Mouse (Mus musculus) forebrain, embryonic 16.5 days (tissue): ENCODE results near the gene Spg20. TPM values are rescaled to one million over a fixed set of nuclear protein-coding genes. Genes with fewer than 3 reads are reported as not detected.

Experiments used
- ATAC-seq: fragments of 200-750 bp; cut with Nextera tagmentation; 2 replicates; pipeline ENCODE4 v1.8.0; 2017; ENCODE audit warnings: mild to moderate bottlenecking, moderate library complexity
- H3K27ac ChIP-seq: fragments of 300-500 bp; sonication (generic); 2 replicates; pipeline ENCODE4 v1.5.1; 2014; ENCODE audit warnings: low read length, control low read depth
- H3K27me3 ChIP-seq: fragments of 300-500 bp; sonication (generic); replicated peaks from 2 replicates; pipeline ENCODE4 v1.6.1; 2014; ENCODE audit warnings: low read length; ENCODE audit not compliant: control insufficient read depth, insufficient read depth
- H3K36me3 ChIP-seq: fragments of 300-500 bp; sonication (generic); 2 replicates; pipeline ENCODE4 v1.6.1; 2014; ENCODE audit not compliant: control insufficient read depth, insufficient read depth
- H3K4me1 ChIP-seq: fragments of 300-500 bp; sonication (generic); replicated peaks from 2 replicates; pipeline ENCODE4 v1.6.1; 2014; ENCODE audit warnings: low read length; ENCODE audit not compliant: control insufficient read depth, insufficient read depth
- H3K4me2 ChIP-seq: fragments of 300-500 bp; sonication (generic); 2 replicates; pipeline ENCODE4 v1.6.1; 2014; ENCODE audit warnings: mild to moderate bottlenecking, low read length, control low read depth
- H3K4me3 ChIP-seq: fragments of 300-500 bp; sonication (generic); replicated peaks from 2 replicates; pipeline ENCODE4 v1.5.1; 2014; ENCODE audit warnings: mild to moderate bottlenecking, low read length, control low read depth
- H3K9ac ChIP-seq: fragments of 300-500 bp; sonication (generic); replicated peaks from 2 replicates; pipeline ENCODE4 v1.6.1; 2014; ENCODE audit warnings: low read depth, low read length, control low read depth
- H3K9me3 ChIP-seq: fragments of 300-500 bp; sonication (generic); 2 replicates; pipeline ENCODE4 v1.6.1; 2016; ENCODE audit warnings: low read length; ENCODE audit not compliant: control insufficient read depth
- WGBS: fragments of 180-500 bp; shearing (Covaris S2); extraction: QIAGEN DNeasy Blood & Tissue Kit; methylation state at CpG from one replicate; pipeline ENCODE4 v1.1.7; 2014; 5-methylcytosine and 5-hydroxymethylcytosine counted together
- polyA plus RNA-seq: library from polyadenylated mRNA; unstranded; fragments of >200 nt; fragmentation: Nextera tagmentation; extraction: Ambion mirVana; gene quantifications from 2 replicates; pipeline ENCODE4 v1.2.1, GENCODE M21; 2015

The Spg20 gene
- polyA plus RNA-seq, 1 experiment from 2014 or later = 19.5 TPM

DNA sequence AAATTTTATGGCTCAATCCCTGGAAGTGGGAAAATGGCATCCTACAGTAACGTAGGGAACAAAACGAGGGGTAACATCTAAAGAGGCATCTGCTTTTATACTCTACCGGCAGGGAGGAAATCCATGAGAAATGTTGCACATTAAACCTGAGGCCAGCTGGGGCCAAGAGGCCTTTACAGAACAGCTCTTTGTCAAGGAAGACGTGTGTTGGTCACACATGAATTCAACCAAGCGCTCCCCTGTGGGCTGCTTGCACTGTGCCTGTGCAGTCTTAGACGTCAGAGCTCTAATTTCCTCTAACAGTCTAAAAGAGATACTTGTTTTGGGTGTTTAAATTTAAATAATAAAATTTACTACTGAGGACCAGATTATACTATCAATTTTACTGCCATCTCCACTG lies 33.7 kb upstream of the Spg20 start:
- Histone ChIP-seq H3K9ac (no peak overlapping the region), H3K4me1 (peaks cover 4% of the 10 kb centered on the region; the same call in 1 of the 2 replicates), H3K9me3 (no peaks in the 10 kb centered on the region), H3K4me2 (no peak overlapping the region), H3K27ac (no peak overlapping the region), H3K36me3 (no peaks in the 10 kb centered on the region), H3K4me3 (no peak overlapping the region), H3K27me3 (no peaks in the 10 kb centered on the region)
- 37% methylated on average over 6 of the region's 6 CpGs for WGBS
- ATAC-seq = no peak

DNA sequence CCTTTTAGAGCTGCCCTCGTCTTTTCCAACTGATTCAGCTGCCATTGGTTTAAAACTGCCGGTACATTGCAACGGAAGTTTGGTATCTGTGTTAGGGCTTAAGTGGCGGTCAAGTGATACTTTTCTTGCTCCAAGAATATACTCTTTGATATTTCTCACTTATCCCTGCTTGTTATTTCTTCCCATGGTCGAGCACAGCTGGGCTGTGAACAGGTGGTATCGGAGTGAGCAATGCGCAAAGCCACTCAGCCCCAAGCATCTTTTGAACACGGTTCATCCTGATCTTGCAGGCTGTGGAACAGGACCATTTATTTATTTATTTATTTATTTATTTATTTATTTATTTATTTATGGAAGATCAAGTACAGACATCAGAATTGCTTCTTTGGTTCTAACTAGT lies 32.3 kb upstream of the Spg20 start:
- no peaks in the 10 kb centered on the region for H3K9me3 ChIP-seq
- H3K4me2 ChIP-seq = no peak overlapping the region
- no peak for ATAC-seq
- H3K27ac ChIP-seq = no peak overlapping the region
- H3K4me1 ChIP-seq = peaks cover 4% of the 10 kb centered on the region
- no peak overlapping the region for H3K4me3 ChIP-seq
- no peaks in the 10 kb centered on the region for H3K36me3 ChIP-seq
- H3K27me3 ChIP-seq = no peaks in the 10 kb centered on the region
- WGBS = 71% methylated on average over 8 of the region's 8 CpGs
- no peak overlapping the region for H3K9ac ChIP-seq

DNA sequence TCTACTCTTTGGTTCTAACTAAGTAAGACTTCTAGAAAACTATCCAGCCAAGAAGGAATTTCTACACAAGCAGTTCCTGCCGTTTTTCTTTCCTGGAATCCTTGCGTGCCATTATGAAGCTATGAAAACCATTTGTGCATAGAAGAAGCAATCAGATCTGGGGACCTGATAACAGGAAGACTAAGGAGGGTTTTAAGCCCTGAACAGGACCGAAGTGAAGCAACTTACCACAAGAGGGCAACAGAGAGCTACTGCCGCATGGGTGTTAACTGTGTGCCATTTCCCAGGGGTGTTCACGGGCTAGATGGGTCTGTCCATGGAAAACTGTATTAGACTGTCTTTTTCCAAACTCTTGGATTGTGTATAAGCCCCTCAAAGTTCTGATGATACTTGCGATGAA lies 31.9 kb upstream of the Spg20 start:
- Histone ChIP-seq H3K4me3 (no peak overlapping the region), H3K36me3 (no peaks in the 10 kb centered on the region), H3K4me1 (peaks cover 6% of the 10 kb centered on the region), H3K27ac (no peak overlapping the region), H3K27me3 (no peaks in the 10 kb centered on the region), H3K9ac (no peak overlapping the region), H3K4me2 (no peak overlapping the region), H3K9me3 (no peaks in the 10 kb centered on the region)
- 13% methylated on average over 6 of the region's 6 CpGs for WGBS
- ATAC-seq = peak; percentile 82

DNA sequence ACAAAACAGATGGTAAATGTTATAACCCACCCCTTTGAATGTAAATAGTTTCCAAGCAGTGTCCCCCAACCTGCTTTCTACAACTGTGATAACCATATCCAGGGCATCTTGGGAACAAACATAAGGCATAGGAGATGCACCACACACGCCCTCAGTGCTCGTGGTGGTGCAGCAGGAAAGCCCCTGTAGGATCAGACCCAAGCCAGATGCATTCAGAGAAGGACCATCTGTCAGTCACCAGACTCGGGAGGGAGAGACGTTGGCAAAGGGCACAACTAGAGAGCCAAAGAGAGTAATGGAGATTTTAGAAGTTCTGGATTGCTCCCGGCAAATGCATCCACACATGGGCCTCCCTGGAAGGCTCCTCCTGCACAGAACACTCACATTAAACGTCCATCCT lies 27.1 kb upstream of the Spg20 start:
- 38% methylated on average over 6 of the region's 6 CpGs for WGBS
- no peaks in the 10 kb centered on the region for H3K36me3 ChIP-seq
- peaks cover 2% of the 10 kb centered on the region; the same call in 1 of the 2 replicates for H3K4me1 ChIP-seq
- no peak overlapping the region for H3K9ac ChIP-seq
- ATAC-seq = peak; percentile 62; the same call in 1 of the 2 replicates
- no peak overlapping the region for H3K4me2 ChIP-seq
- H3K4me3 ChIP-seq = no peak overlapping the region
- H3K9me3 ChIP-seq = no peaks in the 10 kb centered on the region
- no peak overlapping the region for H3K27ac ChIP-seq
- no peaks in the 10 kb centered on the region for H3K27me3 ChIP-seq

DNA sequence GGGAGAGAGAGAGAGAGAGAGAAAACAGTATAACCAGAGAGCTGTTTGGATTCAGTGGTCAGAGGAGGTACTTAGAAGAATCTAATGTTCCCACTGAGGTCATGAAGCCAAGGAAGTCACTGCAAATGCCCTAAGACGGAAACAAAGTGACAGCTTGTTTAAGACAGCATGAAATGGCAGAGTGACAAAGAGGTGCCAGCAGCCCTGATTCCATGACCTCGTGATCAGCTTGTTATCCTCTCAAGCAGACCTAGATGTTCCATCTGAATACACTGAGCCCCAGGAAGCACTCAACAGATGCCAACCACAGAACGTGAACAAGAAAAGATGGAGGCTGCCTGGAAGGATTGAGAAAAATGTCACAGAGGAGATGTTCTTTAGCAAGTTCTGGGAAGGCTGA lies 26.2 kb upstream of the Spg20 start:
- H3K9me3 ChIP-seq = no peaks in the 10 kb centered on the region
- ATAC-seq = no peak
- 52% methylated on average over 3 of the region's 3 CpGs for WGBS

DNA sequence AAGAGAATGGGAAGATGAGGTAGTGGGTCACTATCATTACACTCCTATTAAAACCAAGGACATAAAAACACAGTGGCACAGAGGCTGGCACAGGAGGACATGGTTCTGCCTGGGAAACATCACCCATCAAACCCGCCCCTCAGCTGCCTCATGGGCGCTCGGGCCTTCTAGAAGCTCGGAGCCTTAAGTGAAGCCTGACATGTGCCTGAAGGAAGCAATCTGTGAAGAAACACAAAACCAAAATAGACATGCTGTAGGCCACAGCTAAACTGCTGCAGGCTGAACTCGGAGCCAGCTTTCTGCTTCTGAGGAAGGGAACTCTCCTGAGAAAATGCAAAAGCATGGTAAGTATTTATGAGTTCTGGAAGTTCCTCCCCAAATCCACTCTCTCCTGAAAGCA lies 25.0 kb upstream of the Spg20 start:
- no peaks in the 10 kb centered on the region for H3K27me3 ChIP-seq
- no peak overlapping the region for H3K9ac ChIP-seq
- ATAC-seq = no peak
- H3K36me3 ChIP-seq = no peaks in the 10 kb centered on the region
- 75% methylated on average over 5 of the region's 5 CpGs for WGBS
- H3K4me3 ChIP-seq = no peak overlapping the region
- no peak overlapping the region for H3K27ac ChIP-seq
- H3K9me3 ChIP-seq = no peaks in the 10 kb centered on the region
- peaks cover 2% of the 10 kb centered on the region; the same call in 1 of the 2 replicates for H3K4me1 ChIP-seq
- H3K4me2 ChIP-seq = no peak overlapping the region

More for the DNA sequence above, 26.2 kb upstream of the Spg20 start:
- H3K4me3 ChIP-seq = no peak overlapping the region
- no peak overlapping the region for H3K4me2 ChIP-seq
- no peak overlapping the region for H3K27ac ChIP-seq
- peaks cover 2% of the 10 kb centered on the region; the same call in 1 of the 2 replicates for H3K4me1 ChIP-seq
- H3K27me3 ChIP-seq = no peaks in the 10 kb centered on the region
- no peak overlapping the region for H3K9ac ChIP-seq
- H3K36me3 ChIP-seq = no peaks in the 10 kb centered on the region

DNA sequence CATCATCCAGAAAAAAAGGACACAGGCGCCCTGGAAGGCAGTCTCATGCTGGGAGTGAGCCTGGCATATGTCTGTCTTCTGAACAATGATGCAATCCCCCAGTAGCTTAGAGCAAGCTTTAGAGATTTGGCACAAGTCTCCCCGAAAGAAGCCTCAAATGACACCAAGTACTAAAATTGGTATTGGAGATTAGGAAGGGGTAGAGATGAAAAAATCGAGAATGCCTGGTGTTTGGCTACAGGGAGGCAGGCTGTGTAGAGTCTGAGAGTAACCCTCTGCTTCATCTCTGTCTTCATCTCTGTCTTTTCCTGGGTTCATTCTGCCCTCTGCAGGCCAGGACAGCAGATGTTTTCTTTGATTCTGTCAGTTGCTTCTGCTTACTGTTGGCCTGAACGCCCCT lies 24.5 kb upstream of the Spg20 start:
- WGBS = 66% methylated on average over 4 of the region's 4 CpGs
- ATAC-seq = no peak
- H3K27me3 ChIP-seq = no peaks in the 10 kb centered on the region

DNA sequence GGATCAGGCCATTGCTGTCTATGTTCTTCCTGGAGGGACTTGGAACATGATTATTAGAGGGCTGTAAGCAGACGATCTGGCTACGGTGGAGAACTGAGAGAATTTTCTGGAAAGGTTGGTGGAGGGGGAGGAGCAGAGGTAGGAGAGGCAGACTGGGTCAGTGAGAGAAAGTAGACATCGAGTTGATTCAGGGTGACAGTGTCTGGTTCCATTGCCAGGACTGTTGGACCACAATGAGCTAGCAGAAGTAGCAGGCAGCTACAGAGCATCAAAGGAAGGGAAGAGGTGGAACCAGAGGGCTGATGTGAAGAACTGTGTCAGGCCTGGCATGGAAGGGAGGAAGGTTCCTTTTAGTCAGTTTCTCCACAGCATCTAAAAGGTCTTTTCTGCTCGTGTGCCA lies 23.5 kb upstream of the Spg20 start:
- H3K36me3 ChIP-seq = no peaks in the 10 kb centered on the region
- H3K27me3 ChIP-seq = no peaks in the 10 kb centered on the region
- no peak overlapping the region for H3K27ac ChIP-seq
- H3K9ac ChIP-seq = no peak overlapping the region
- ATAC-seq = no peak
- WGBS = 73% methylated on average over 4 of the region's 4 CpGs
- H3K4me1 ChIP-seq = peaks cover 2% of the 10 kb centered on the region; the same call in 1 of the 2 replicates
- H3K4me2 ChIP-seq = no peak overlapping the region
- no peaks in the 10 kb centered on the region for H3K9me3 ChIP-seq
- H3K4me3 ChIP-seq = no peak overlapping the region

More for the DNA sequence above, 24.5 kb upstream of the Spg20 start:
- Histone ChIP-seq H3K9me3 (no peaks in the 10 kb centered on the region), H3K4me2 (no peak overlapping the region), H3K27ac (no peak overlapping the region), H3K36me3 (no peaks in the 10 kb centered on the region), H3K4me3 (no peak overlapping the region), H3K4me1 (peaks cover 2% of the 10 kb centered on the region; the same call in 1 of the 2 replicates), H3K9ac (no peak overlapping the region)

DNA sequence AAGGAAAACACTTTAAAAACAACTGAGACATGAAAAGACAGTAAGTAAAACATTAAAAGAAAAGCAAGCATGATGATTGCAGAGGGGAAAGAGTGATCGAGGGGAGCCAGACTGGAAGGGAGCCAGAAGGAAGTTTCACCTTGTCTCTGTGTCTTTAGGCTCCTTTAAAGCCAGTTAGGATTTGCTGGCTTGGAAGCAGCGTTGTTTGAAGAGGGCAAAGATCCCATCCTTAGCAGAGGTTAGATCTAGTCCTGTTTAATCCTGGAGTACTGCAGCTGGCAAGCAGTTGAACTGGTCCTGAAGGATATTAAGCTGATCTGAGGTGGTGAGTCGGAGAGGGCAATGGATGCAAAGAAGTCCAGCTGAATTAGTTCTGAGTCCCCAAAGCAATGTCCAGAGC lies 23.1 kb upstream of the Spg20 start:
- ATAC-seq = no peak
- H3K27me3 ChIP-seq = no peaks in the 10 kb centered on the region
- WGBS = 71% methylated on average over 3 of the region's 3 CpGs

DNA sequence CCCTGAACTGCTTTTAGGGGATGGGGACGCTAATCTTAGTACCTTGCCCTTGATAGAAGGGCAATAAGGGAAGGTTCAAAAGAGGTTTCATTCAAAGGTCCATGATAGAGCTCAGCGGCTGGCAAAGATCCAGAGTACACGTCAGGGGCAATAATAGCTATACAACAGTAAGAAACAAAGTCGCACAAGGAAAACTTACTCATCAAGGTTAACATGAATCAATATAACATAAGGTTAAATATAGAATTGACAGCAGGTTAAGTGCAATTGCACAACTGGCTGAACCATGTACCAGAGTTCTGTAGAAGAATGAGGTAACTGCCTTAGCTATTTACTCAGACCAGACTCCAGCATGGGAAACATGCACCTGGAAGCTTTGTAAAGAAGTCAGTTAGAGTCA lies 22.6 kb upstream of the Spg20 start:
- ATAC-seq = no peak

More for the DNA sequence above, 23.1 kb upstream of the Spg20 start:
- no peak overlapping the region for H3K4me3 ChIP-seq
- H3K4me2 ChIP-seq = no peak overlapping the region
- H3K36me3 ChIP-seq = no peaks in the 10 kb centered on the region
- peaks cover 2% of the 10 kb centered on the region; the same call in 1 of the 2 replicates for H3K4me1 ChIP-seq
- H3K27ac ChIP-seq = no peak overlapping the region
- H3K9ac ChIP-seq = no peak overlapping the region
- no peaks in the 10 kb centered on the region for H3K9me3 ChIP-seq

More for the DNA sequence above, 22.6 kb upstream of the Spg20 start:
- no peak overlapping the region for H3K4me3 ChIP-seq
- WGBS = 68% methylated on average over 4 of the region's 4 CpGs
- H3K27ac ChIP-seq = no peak overlapping the region
- no peaks in the 10 kb centered on the region for H3K36me3 ChIP-seq
- no peaks in the 10 kb centered on the region for H3K27me3 ChIP-seq
- H3K9me3 ChIP-seq = no peaks in the 10 kb centered on the region
- H3K4me2 ChIP-seq = no peak overlapping the region
- no peak overlapping the region for H3K9ac ChIP-seq
- peaks cover 2% of the 10 kb centered on the region; the same call in 1 of the 2 replicates for H3K4me1 ChIP-seq
